Mouse (Mus musculus) thymus, postnatal 4 days (tissue): Measurements from ENCODE around the gene Mgat3.
A peak's percentile ranks its signal among the peaks of the same experiment; 100 is the strongest.

Experiments
- DNase-seq: peaks from one replicate; pipeline ENCODE4 v3.0.0; 2021

Mgat3 gene

DNA sequence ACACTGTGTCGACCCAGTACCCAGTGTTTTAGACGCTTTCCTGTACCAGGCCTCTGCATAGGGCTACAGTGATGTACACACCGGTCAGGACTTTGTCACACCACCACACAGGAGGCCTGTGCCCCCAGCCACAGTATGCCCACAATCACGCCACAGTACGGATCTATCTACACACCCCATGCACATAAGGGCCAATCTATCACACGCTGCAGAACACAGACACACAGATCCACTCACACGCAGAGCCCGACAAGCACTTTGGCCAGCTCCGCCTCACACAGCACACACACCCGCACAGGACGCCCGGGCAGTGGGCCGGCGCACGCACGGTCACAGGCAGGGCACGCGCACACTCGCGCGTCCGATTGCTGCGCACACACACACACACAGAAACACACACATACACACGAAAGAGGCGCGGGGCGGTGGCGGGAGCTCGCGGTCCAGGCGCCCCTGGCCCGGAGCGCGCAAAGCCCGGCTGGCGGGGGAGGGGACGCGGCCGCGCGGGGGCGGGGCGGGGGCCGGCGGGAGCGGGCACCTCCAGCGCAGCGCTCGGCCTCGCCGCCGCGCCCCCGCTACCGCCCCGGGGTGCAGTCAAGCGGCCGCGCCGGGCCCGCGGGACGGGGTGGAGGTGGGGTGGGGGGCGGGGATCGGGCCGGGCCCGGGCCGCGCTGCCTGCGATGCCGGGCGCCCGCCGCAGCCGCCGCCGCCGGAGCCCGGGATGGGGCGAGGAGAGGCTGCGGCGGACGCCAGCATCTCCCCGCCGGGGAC is at the start of gene Mgat3:
Mgat3 (plus strand) TSS at position 721 of the 771 bp plus-strand sequence.
- no peak for DNase-seq

DNA sequence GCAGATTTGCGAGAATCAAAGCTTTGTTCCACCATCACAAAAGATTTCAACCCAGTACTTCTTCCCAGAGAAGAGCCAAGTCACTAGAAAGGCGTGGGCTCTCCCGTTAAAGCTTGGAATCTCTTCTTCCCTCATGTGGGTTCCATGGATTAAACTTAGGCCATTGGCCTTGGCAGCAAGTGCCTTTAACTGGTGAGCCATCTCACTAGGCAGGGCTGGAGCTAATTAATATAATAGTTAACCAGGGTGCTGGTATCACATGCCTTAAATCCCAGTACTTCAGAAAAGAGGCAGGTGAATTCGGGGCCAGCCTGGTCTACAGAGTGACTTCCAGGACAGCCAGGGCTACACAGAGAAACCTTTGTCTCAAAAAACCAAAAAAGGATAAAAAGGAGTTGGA is 48.9 kb upstream of the Mgat3 start:
- DNase-seq: no peak

DNA sequence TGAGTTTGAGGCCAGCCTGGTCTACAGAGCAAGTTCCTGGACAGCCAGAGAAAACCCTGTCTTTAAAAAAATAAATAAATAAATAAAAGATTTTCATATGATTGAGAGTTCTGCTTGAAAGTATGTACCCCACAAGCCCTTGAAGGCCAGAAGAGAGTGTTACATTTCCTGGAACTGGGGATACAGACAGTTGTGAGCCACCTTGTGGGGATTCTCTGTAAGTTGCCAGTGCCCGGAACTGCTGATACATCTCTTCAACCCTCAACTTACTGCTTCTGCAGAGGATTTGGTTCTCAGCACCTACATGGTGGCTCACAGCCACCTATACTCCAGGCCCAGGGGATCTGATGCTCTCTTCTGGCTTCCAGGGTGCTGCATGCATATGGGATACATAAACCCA is 46.3 kb upstream of the Mgat3 start:
- peak; percentile 48 for DNase-seq

DNA sequence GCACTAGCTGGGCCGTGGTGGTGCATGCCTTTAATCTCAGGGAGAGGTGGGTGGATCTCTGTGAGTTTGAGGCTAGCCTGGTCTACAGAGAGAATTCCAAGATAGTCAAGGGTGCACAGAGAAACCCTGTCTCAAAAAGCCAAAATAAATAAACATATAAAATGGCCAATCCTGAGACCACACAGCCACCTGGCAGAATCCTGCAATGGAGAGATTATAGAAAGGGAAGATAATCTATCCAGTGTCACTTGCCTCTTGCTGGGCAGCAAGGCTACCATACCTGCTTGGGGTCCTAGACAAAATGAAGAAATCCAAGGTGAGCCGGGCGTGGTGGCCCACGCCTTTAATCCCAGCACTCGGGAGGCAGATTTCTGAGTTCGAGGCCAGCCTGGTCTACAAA is 43.5 kb upstream of the Mgat3 start:
- no peak for DNase-seq

DNA sequence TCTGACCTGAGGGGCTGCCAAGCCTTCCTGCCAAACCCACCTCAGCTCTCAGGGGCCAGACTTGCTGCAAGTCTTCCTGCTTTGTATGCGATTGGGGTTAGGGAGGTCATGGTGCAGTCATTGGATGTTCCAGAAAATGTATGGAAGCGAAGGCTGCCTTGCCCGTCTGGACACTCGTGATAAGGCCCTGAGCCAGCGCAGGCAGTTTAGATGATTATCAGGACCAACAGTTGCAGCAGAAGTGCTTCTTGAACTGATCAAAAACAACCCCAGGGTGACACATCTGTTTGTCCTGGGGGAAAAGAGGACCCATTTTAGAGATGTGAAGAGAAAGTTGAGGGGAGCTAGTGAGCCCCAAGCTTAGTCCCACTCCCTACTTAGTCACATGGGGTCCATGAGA is 42.8 kb upstream of the Mgat3 start:
- DNase-seq: no peak

DNA sequence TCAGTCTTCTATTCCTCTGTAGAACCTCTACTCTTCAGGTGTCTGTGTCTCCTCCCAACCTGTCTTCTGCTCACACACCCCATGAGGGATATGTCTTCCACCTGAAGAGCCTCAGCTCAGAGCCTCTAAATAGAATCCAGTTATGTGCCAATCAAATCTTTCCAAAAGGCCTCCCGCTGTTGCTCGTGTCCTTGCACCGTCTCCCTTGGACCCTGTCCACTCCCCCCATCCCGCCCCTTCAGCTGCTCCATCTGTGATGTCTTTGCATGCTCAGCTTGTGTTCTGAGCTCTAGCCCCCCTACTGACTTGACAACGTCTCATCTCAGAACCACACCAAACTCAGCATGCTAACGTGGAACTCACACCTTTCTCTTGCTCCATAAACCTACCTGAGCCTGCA is 42.1 kb upstream of the Mgat3 start:
- no peak for DNase-seq

DNA sequence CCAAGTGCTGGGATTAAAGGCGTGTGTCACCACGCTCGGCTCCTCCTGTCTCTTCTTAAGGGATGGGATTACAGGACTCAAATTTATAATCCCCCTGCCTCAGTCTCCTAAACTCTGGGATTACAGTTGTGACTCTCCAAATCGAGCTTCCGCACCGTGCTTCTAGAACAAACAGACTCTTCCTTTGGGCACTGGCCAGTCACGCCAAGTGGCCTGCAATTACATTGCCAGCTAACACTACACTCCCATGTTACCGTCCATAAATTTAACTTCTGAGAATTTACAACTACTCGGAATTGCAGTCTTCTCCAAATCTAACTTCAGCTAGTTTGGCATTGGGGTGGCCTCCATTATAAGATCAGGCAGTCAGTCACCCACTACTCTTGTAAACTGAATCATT is 41.1 kb upstream of the Mgat3 start:
- DNase-seq: no peak

DNA sequence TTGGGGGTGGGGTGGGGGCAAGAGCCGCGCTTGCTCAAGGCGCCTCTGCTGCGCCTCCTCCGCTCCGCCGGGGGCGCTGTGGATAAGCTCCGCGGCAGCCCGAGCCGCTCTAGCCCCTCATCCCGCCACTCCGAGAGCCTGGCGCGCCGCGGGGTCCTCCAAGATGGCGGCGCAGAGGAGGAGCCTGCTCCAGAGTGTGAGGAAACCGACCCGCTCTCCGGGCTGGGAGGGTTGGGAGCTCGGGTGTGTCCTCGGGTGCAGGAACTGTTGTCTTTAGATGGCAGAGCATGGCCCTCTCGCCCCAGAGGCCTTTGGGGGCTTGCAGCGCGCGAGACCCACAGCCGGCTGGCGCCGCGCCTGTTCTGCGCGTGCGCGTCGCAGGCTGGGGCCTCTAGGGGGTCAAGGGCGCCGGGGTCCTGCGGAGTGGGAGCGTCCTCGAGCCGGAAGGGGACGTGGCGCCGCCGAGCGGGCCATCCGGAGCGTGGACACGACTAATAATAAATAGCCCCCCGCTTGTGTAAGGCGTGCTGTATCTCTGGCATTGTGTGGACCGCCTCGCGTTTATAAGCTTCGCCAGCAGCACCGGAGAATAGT is 40.4 kb upstream of the Mgat3 start, which contains the start of gene Tab1:
Tab1 (plus strand) TSS at position 135 of the 594 bp plus-strand sequence.
- DNase-seq: peak; percentile 96

DNA sequence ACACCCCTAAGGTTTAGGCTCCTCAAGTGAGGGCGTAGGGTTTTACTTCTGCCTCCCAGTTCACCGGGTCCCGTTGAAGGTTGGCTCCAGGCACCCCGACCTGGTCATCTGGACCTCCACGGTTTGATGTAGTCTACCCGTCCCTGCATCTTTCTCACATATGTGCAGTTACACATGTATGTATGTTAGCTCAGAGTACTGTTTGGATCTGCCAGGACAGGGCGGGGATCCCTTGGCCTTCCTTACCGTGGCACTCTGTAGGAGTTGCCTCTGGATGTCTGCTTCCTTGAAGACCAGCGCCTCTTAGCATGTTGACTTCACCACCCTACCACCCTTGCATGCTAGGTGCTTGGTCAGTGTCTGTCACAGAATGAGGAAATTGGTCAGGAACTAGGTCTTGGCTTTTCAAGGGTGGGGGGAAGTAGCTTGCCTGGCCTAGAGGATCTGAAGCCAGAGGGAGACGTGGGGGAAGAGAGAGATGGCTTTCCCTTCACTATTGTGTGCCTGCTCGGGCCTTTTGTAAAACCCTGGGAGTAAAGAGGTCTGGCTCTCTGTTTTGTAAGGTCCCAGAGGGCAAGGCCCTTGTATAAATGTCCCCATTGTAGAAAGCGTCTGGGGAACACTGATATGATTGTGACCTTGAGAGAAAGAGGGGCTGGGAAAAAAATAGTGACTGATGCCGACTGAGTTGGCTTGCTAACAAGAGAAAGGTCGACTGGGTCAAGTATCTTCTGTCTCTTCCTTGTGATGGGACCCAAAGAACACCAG is 39.7 kb upstream of the Mgat3 start:
- DNase-seq: no peak

DNA sequence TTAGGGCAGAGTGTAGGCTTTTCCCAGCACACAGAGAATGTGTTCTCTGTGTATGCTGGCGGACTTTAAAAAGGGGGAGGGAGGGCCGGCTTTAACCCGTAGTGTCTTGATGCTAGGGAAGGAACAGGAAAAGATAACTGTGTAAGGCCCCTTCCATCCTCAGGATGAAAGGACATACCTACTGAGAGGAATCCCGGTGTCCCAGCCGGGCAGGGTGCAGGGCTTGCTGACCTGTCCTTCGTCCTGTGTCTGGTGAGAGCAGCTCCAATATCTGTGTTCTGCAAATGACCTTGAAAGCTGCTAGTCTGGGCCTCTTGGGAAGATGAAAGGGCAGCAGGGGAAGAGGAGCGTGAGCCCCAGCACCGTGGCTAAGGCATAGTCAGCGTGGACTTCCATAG is 39.1 kb upstream of the Mgat3 start:
- no peak for DNase-seq

DNA sequence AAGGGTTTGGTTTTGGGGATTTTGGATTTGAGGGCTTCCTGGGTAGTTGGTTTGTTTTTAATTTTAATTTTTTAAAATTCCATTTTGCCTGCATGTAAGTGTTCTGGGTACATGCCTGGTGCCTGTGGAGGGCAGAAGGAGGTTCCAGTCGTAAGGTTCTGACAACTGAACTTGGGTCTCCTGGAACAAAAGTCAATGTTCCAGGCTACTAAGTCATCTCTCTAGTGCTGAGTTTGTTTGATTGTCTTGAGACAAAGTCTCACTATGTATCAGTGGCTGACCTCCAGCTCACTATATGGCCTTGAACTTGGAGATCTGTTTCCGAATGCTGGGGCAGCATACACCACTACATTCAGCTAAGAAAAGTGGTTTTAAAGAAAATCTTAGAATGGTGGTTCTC is 38.0 kb upstream of the Mgat3 start:
- no peak for DNase-seq

DNA sequence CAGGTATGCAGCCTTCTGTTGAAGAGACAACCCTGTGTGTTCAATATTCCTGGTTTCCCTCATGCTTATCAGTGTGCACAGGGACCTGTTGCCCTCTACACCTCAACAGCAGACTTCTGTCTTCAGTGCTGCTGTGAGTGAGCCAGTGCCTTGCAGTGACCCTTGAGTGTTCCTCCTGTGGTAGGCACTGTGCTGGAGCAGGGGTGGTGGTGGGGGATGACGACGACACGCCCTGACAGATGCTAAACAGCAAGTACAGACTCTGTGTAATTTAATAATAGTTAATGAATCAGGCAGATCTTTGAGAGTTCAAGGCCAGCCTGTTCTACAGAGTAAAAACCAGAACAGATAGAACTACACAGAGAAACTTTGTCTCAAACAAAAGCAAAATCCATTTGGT is 36.9 kb upstream of the Mgat3 start:
- DNase-seq: no peak

DNA sequence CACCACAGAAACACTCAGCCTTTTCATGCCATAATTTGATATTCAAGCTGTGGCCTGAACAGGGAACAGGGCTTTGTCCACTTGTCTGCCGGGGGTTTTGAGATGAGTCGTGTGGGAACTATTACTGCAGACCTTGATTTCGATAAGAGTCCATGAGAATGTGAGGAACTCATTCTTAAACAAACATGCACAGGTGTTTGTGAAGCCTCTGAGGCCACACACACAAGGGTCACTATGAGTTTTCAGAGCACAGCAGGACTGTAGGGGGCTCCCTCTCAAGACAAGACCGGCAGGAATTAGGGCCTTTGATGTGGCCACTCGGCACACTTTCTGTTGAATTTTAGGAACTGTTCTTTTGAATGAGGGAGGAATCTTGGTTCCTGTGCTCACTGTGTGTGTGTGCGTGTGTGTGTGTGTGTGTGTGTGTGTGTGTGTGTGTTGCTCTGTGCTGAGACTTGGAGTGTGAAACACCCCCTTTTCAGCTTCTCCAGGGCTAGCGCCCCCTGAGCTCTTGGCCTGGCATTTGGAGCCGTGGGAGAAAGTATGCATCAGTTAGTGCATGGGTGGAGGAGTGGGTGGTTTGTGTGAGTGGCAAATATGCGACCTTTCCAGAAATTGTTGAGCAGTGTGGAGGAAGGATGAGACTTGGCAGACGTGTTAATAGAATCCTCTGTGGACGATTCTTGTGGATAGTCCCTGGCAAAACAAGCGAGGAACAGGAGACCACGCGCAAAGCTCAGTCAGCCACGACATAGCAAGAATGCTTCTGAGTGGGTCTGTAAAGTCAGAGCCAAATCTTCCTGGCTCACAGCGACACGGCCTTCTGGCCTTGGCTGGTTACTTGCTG is 35.4 kb upstream of the Mgat3 start:
- no peak for DNase-seq

DNA sequence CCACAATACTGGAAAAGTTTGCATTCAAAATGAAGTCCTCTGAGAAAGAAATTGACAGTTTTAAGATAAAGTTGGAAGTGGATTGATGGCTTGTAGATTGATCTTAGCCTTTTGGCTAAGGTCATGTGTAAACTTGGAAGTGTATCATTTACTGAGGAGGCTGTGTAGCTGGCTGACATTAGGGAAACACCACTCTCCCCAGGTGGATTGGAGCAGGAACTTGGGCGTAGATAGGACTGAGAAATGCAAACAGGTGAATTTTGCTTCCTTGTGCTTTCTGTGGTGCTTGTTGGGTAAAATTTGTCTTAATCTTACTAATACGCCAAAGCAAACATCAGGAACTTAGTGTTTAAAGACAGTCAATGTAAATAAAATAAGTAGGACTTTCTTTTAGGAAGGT is 33.2 kb upstream of the Mgat3 start:
- DNase-seq: no peak

DNA sequence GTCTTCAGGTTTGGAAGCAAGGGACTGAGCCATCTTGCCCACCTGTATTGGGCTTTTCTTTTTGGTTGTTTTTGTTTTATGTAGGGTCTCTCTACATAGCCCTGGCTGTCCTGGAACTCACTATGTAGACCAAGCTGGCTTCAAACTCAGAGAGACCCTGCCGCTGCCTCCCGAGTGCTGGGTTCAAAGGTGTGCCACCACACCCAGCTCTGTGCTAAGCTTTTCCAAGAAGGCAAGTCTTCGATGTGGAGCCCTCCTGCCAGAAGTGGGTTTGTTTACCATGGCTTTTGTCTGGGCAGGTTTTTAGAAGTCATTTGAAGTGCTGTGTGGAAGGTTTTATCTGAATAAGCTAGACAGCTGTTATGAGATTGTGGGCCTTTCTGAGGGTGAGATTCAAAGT is 32.6 kb upstream of the Mgat3 start:
- DNase-seq: no peak

DNA sequence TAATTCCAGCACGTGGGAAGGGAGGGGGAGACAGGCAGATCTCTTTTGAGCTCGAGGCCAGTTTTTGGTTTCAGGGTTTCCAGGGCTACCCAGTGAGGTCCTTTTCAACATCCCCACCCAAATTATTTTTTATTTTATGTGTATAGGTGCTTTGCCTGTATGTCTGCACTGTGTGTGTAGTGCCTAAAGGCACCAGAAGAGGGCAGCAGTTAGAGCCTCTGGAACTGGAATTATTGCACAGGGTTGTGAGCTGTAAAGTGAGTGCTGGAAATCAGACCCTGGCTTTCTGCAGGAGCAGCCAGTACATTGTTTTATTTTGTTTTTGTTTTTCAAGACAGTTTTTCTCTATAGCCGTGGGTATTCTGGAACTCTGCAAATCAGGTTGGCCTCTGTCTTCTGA is 31.4 kb upstream of the Mgat3 start:
- DNase-seq: peak; percentile 48

DNA sequence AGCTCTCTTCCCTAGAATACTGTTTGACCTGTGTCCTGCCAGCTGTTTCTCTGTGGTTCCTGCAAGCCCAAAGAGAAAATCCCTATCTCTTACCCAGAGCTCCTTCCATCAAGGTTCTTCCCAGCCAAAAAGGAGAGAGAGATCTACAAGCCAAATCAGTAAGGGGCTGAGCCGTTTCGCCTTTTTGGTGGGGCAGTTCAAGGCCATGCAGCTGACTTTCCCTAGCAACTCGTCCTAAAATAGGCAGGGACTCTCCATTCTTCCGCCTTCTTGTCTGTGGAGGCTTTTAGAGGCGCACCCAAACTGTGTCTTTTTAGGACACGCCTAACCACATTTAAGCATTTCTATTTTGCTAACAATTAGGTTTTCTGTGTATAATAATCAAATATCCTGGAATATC is 29.8 kb upstream of the Mgat3 start:
- DNase-seq: no peak

DNA sequence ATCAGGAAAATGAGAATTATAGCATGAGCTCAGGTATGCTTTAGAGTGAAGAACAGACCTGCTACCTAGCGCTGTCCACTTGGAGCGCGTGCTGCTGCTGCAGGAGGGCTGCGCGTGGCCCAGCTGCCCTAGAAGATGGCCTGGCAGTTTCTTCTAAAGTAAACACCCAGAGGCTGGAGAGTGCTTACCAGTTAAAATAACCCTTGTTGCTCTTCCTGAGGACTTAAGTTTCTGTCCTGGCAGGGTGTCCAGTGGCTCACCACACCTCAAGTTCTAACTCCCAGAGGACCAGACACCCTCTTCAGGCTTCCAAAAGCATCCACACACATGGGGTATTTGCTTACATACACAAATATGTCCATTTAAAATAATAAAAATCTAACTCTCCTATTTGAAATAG is 28.1 kb upstream of the Mgat3 start:
- no peak for DNase-seq

DNA sequence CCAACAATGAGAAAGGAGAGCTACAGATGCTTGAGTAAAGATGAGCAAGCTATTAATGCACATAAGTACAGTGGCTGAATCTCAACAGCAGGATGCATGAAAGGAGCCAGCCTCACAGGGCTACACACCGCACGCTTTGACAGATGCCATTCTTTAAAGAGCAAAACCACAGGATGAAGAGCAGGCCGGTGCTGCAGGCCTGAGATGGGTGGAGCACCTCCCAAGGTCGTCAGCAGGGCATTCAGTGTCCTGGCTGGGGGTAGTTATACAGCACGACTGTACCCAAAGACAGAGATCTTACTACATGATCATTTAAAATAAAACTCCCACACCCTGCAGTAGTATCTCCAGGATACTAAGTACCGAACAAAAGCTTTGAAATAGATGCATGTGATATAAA is 27.4 kb upstream of the Mgat3 start:
- DNase-seq: no peak

DNA sequence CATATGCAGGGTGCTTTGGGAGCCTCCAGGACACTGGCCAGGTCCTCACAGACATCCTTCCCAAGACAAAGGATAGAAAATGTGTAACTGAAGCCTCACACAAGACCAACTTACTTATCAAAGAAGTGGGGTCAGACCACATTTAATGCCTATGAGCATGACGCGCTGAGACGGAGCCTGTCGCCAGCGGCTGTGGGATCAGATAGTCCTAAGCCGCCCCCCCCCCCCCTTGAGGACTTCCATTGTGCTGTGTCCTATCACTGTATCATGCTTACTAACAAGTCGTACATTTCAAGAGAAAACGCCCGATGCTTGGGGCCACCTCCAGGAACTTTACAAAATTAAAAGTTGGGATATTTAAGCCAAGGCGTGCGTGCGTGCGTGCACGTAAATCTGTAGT is 26.4 kb upstream of the Mgat3 start:
- DNase-seq: no peak

DNA sequence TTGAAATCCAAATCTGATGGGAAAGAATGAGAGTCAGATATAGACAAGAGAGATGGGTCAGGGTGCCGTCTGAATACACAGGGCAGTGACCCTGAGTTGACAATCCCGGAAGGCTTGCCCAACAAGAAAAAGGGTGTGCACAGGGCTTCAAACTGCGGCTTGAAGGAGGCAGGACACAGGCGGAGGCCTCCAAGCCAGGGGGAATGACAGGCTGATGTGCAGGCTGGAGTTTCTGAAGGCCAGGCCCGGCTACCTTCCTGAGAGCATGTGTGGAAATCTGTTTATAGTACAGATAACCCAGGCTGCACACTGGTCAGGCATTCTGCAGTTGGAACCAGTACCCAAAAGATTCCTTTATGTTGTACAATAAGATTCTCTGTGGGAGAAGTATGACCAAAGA is 26.0 kb upstream of the Mgat3 start:
- no peak for DNase-seq

DNA sequence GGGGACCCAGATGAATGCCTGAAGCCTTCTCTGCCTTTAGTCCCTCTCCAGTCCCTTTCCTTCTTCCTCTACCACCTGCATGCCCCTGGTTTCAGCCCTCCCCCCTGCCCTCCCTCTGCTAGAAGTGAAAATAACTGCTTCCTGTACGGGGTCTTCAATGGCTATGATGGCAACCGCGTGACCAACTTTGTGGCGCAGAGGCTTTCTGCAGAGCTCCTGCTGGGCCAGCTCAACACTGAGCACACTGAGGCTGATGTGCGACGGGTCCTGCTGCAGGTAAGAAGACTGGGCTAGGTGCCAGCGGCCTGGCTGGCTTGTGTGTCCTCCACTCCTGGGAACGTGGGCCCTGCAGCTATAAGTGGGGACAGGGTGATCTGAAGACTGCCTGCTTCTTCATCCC is 25.0 kb upstream of the Mgat3 start:
- peak; percentile 71 for DNase-seq

DNA sequence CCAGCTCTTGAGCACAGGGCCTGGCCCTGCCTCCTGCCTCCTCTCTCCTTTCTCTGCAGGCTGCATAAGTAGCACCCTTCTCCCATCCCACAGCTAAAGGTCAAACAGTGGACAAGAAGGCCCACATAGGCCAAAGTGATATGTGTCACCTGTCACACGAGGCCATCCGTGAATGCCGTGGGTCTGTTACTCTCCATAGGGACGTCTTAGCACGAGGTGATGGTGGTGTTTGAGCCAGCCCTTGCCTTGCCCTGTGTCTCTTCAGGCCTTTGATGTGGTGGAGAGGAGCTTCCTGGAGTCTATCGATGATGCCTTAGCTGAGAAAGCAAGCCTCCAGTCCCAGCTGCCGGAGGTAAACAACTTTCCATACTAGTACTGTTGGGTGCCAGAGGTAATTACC is 24.0 kb upstream of the Mgat3 start:
- DNase-seq: peak; percentile 44
